Mouse (Mus musculus) intestine, postnatal 0 days (tissue): ENCODE results near the gene Plcl1. TPM values are rescaled to one million over a fixed set of nuclear protein-coding genes. Genes with fewer than 3 reads are reported as not detected.

Source experiments
- ATAC-seq: fragments of 200-750 bp; cut with Nextera tagmentation; 2 replicates; pipeline ENCODE4 v1.8.0; 2017; ENCODE audit warnings: mild to moderate bottlenecking, moderate TSS enrichment, moderate library complexity
- H3K27ac ChIP-seq: fragments of 300-500 bp; sonication (generic); 2 replicates; pipeline ENCODE4 v1.5.1; 2014; ENCODE audit warnings: mild to moderate bottlenecking, low read depth, low read length, moderate library complexity
- H3K27me3 ChIP-seq: fragments of 300-500 bp; sonication (generic); replicated peaks from 2 replicates; pipeline ENCODE4 v1.6.1; 2014; ENCODE audit warnings: low read length, mixed read lengths; ENCODE audit not compliant: control insufficient read depth, insufficient read depth
- H3K36me3 ChIP-seq: fragments of 300-500 bp; sonication (generic); 2 replicates; pipeline ENCODE4 v1.6.1; 2014; ENCODE audit warnings: mild to moderate bottlenecking, moderate library complexity; ENCODE audit not compliant: control insufficient read depth, insufficient read depth
- H3K4me1 ChIP-seq: fragments of 300-500 bp; sonication (generic); replicated peaks from 2 replicates; pipeline ENCODE4 v1.6.1; 2014; ENCODE audit warnings: antibody characterized with exemption, low read length, mixed read lengths; ENCODE audit not compliant: control insufficient read depth, insufficient read depth
- H3K4me2 ChIP-seq: fragments of 300-500 bp; sonication (generic); replicated peaks from 2 replicates; pipeline ENCODE4 v1.6.1; 2014; ENCODE audit warnings: low read depth, mild to moderate bottlenecking, moderate library complexity
- H3K4me3 ChIP-seq: fragments of 300-500 bp; sonication (generic); 2 replicates; pipeline ENCODE4 v1.5.1; 2014; ENCODE audit warnings: low read depth, low read length
- H3K9ac ChIP-seq: fragments of 300-500 bp; sonication (generic); 2 replicates; pipeline ENCODE4 v1.6.1; 2014; ENCODE audit warnings: mild to moderate bottlenecking, low read depth, low read length
- H3K9me3 ChIP-seq: fragments of 300-500 bp; sonication (generic); 2 replicates; pipeline ENCODE4 v1.6.1; 2016; ENCODE audit warnings: mixed run types; ENCODE audit not compliant: control insufficient read depth
- CTCF ChIP-seq: sonication (generic); IDR thresholded peaks from 2 replicates; pipeline ENCODE4 v1.5.1; 2016; ENCODE audit warnings: low read depth, mild to moderate bottlenecking, control low read depth, antibody characterized with exemption, moderate library complexity
- WGBS: fragments of 180-500 bp; shearing (Covaris S2); extraction: QIAGEN DNeasy Blood & Tissue Kit; methylation state at CpG from one replicate; pipeline ENCODE4 v1.1.7; 2014; 5-methylcytosine and 5-hydroxymethylcytosine counted together
- polyA plus RNA-seq: library from polyadenylated mRNA; unstranded; fragments of >200 nt; fragmentation: Nextera tagmentation; extraction: Ambion mirVana; gene quantifications from 2 replicates; pipeline ENCODE4 v1.2.1, GENCODE M21; 2015

The Plcl1 gene
- polyA plus RNA-seq, 1 experiment from 2014 or later: 1.1 TPM

GRCm38 (mm10) chr1:55704707-55705106 lies 299.0 kb downstream of the Plcl1 start:
- Histone ChIP-seq H3K4me3 (no peak overlapping the region), H3K27me3 (peaks cover 10% of the 10 kb centered on the region), H3K27ac (no peak overlapping the region), H3K9me3 (no peaks in the 10 kb centered on the region), H3K4me2 (no peak overlapping the region), H3K4me1 (no peaks in the 10 kb centered on the region), H3K36me3 (no peaks in the 10 kb centered on the region), H3K9ac (no peak overlapping the region)
- WGBS: 57% methylated on average over 2 of the region's 2 CpGs
- TF ChIP-seq CTCF: no peak
- no peak for ATAC-seq

- Histone ChIP-seq H3K9me3 (no peaks in the 10 kb centered on the region), H3K27me3 (peaks cover 10% of the 10 kb centered on the region), H3K9ac (no peak overlapping the region), H3K4me2 (no peak overlapping the region), H3K4me3 (no peak overlapping the region), H3K4me1 (no peaks in the 10 kb centered on the region), H3K27ac (no peak overlapping the region), H3K36me3 (no peaks in the 10 kb centered on the region)
- WGBS: 86% methylated on average over 6 of the region's 6 CpGs
- TF ChIP-seq CTCF: no peak
- ATAC-seq: no peak
Observed at GRCm38 (mm10) chr1:55705173-55705572, 299.5 kb downstream of the Plcl1 start.

DNA sequence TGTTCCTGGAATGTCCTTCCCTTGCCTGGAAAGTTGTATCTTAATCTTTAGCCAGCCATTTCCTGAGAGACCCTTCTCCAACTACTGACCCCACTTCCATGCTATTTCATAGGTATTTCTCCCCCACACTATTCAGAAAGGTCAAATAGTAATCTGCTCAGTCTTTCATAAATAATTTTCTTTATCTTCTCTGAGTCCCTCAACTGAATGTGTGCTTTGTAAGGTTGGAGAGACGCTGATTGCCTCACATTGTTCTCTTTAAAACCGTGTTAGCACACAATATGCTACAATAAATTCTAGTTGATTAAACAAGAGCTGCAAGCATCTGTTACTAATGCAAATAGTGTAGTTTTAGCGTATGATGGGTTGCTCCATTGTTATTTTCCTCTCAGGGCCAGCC lies 300.0 kb downstream of the Plcl1 start:
- Histone ChIP-seq H3K27ac (no peak overlapping the region), H3K36me3 (no peaks in the 10 kb centered on the region), H3K4me2 (no peak overlapping the region), H3K9ac (no peak overlapping the region), H3K4me3 (no peak overlapping the region), H3K9me3 (no peaks in the 10 kb centered on the region), H3K4me1 (no peaks in the 10 kb centered on the region), H3K27me3 (peaks cover 10% of the 10 kb centered on the region)
- TF ChIP-seq CTCF: no peak
- WGBS: 51% methylated on average over 3 of the region's 3 CpGs
- ATAC-seq: no peak

DNA sequence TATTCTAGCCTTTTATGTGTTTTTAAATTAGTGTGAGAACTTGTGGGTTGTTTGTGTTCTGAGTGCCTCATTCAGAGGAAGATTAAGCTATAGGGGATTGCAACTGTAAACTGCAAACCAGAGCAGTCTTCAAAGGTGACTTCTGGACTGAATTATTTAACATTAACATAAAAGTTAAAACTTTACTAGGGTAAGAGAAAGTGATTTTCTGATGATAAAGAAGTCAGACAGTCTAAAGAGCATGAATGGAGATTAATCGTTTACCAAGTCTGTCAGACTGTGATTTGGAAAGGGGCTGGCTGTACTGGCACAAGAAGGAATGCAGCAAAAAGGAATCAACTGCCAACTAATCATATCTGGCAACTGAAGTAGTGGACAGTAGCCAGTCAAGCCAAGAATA lies 301.2 kb downstream of the Plcl1 start:
- ATAC-seq: no peak
- H3K27me3 ChIP-seq: peaks cover 10% of the 10 kb centered on the region
- H3K27ac ChIP-seq: no peak overlapping the region
- H3K4me3 ChIP-seq: no peak overlapping the region
- no peak overlapping the region for H3K4me2 ChIP-seq
- no peaks in the 10 kb centered on the region for H3K36me3 ChIP-seq
- H3K9ac ChIP-seq: no peak overlapping the region
- no peaks in the 10 kb centered on the region for H3K9me3 ChIP-seq
- WGBS: 34% methylated on average over 1 of the region's 1 CpGs
- no peak for TF ChIP-seq CTCF
- H3K4me1 ChIP-seq: no peaks in the 10 kb centered on the region

GRCm38 (mm10) chr1:55717283-55717803 lies 311.6 kb downstream of the Plcl1 start:
- H3K27me3 ChIP-seq: 0 out of 2 replicates have a peak, but pooled peaks cover 2% of the 10 kb centered on the region
- ATAC-seq: no peak
- TF ChIP-seq CTCF: no peak
- H3K4me1 ChIP-seq: no peaks in the 10 kb centered on the region
- H3K9me3 ChIP-seq: no peaks in the 10 kb centered on the region
- no peak overlapping the region for H3K9ac ChIP-seq
- H3K36me3 ChIP-seq: no peaks in the 10 kb centered on the region
- no peak overlapping the region for H3K4me3 ChIP-seq
- 69% methylated on average over 4 of the region's 4 CpGs for WGBS
- no peak overlapping the region for H3K27ac ChIP-seq
- no peak overlapping the region for H3K4me2 ChIP-seq

- Histone ChIP-seq H3K36me3 (no peaks in the 10 kb centered on the region), H3K4me3 (no peak overlapping the region), H3K9ac (no peak overlapping the region), H3K4me2 (no peak overlapping the region), H3K9me3 (0 out of 2 replicates have a peak, but pooled peaks cover 3% of the 10 kb centered on the region), H3K27me3 (no peaks in the 10 kb centered on the region), H3K27ac (no peak overlapping the region), H3K4me1 (no peaks in the 10 kb centered on the region)
- WGBS: 56% methylated on average over 3 of the region's 3 CpGs
- TF ChIP-seq CTCF: no peak
- no peak for ATAC-seq
Observed at GRCm38 (mm10) chr1:55725428-55725827, 319.7 kb downstream of the Plcl1 start.

- no peak overlapping the region for H3K4me3 ChIP-seq
- 0 out of 2 replicates have a peak, but pooled peaks cover 3% of the 10 kb centered on the region for H3K9me3 ChIP-seq
- no peak for TF ChIP-seq CTCF
- H3K9ac ChIP-seq: no peak overlapping the region
- H3K27me3 ChIP-seq: no peaks in the 10 kb centered on the region
- ATAC-seq: no peak
- H3K27ac ChIP-seq: no peak overlapping the region
- 92% methylated on average over 3 of the region's 3 CpGs for WGBS
- no peaks in the 10 kb centered on the region for H3K36me3 ChIP-seq
- H3K4me1 ChIP-seq: no peaks in the 10 kb centered on the region
- H3K4me2 ChIP-seq: no peak overlapping the region
Observed at GRCm38 (mm10) chr1:55729332-55729731, 323.6 kb downstream of the Plcl1 start.
